In genomic region chr2:165316204-165316603, GRCm38 (mm10) we compare ENCODE assay signal across 12 mouse cellular contexts. TPM values are rescaled to one million over a fixed set of nuclear protein-coding genes. Genes with fewer than 3 reads are reported as not detected.
DNase-seq lines count a peak whose midpoint lies in the region; ATAC-seq and TF ChIP-seq lines count a peak whose summit lies in the region.
"Had no signal": no experiment of that assay in that cellular context is flagged by ENCODE, and none has a peak within 500 bp of the region (broad histone marks: within the 10 kb centered on the region; RNA-seq: fewer than 3 reads in every experiment).

No protein-coding gene starts in this region.

- 57% methylated on average over 10 of the region's 10 CpGs for WGBS in intestine, embryonic 14.5 days
- 63% methylated on average over 10 of the region's 10 CpGs for WGBS in intestine, postnatal 0 days
- 55% methylated on average over 10 of the region's 10 CpGs for WGBS in embryonic facial prominence, embryonic 11.5 days
- WGBS in hindbrain, embryonic 13.5 days = 31% methylated on average over 10 of the region's 10 CpGs
- 26% methylated on average over 10 of the region's 10 CpGs for WGBS in midbrain, embryonic 16.5 days

- no peaks in the 10 kb centered on the region for H3K9me3 ChIP-seq in intestine, embryonic 14.5 days (ENCODE audit: control insufficient read depth, low read length)
- H3K9me3 ChIP-seq in intestine, postnatal 0 days (ENCODE audit: control insufficient read depth) = no peaks in the 10 kb centered on the region
- no peaks in the 10 kb centered on the region for H3K9me3 ChIP-seq in embryonic facial prominence, embryonic 11.5 days (replicated peaks; ENCODE audit: control insufficient read depth, low read length)
- no peaks in the 10 kb centered on the region for H3K9me3 ChIP-seq in hindbrain, embryonic 13.5 days
- H3K9me3 ChIP-seq in midbrain, embryonic 16.5 days (replicated peaks; ENCODE audit: control insufficient read depth, low read length, poor library complexity, severe bottlenecking) = no peaks in the 10 kb centered on the region

- peaks cover 52% of the 10 kb centered on the region for H3K36me3 ChIP-seq in intestine, embryonic 14.5 days (ENCODE audit: control insufficient read depth, insufficient read depth, low read length)
- H3K36me3 ChIP-seq in intestine, postnatal 0 days (ENCODE audit: control insufficient read depth, insufficient read depth) = peaks cover 50% of the 10 kb centered on the region
- peaks cover 11% of the 10 kb centered on the region for H3K36me3 ChIP-seq in embryonic facial prominence, embryonic 11.5 days (replicated peaks; ENCODE audit: control insufficient read depth, insufficient read depth, low read depth, low read length)
- peaks cover 44% of the 10 kb centered on the region for H3K36me3 ChIP-seq in hindbrain, embryonic 13.5 days
- H3K36me3 ChIP-seq in midbrain, embryonic 16.5 days (ENCODE audit: control insufficient read depth, insufficient read depth, low read length) = peaks cover 29% of the 10 kb centered on the region

- no peak for TF ChIP-seq CTCF in intestine, postnatal 0 days (IDR thresholded peaks at IDR 0.05; ENCODE audit: low read depth)

- H3K4me3 ChIP-seq in intestine, embryonic 14.5 days (ENCODE audit: low read depth, low read length) = no peak overlapping the region
- H3K4me3 ChIP-seq in intestine, postnatal 0 days (ENCODE audit: low read depth, low read length) = no peak overlapping the region
- no peak overlapping the region for H3K4me3 ChIP-seq in embryonic facial prominence, embryonic 11.5 days (ENCODE audit: low read depth, low read length)
- H3K4me3 ChIP-seq in hindbrain, embryonic 13.5 days = no peak overlapping the region
- H3K4me3 ChIP-seq in midbrain, embryonic 16.5 days (ENCODE audit: low read depth, low read length) = no peak overlapping the region

- H3K4me2 ChIP-seq in intestine, embryonic 14.5 days (ENCODE audit: low read length) = no peak overlapping the region
- no peak overlapping the region for H3K4me2 ChIP-seq in intestine, postnatal 0 days (replicated peaks; ENCODE audit: low read depth)
- no peak overlapping the region for H3K4me2 ChIP-seq in embryonic facial prominence, embryonic 11.5 days (ENCODE audit: low read depth, low read length)
- H3K4me2 ChIP-seq in hindbrain, embryonic 13.5 days = peak overlapping the region; percentile 36
- peak overlapping the region; percentile 43 for H3K4me2 ChIP-seq in midbrain, embryonic 16.5 days (ENCODE audit: low read length)

- no peak for DNase-seq in intestine, embryonic 14.5 days (ENCODE audit: low spot score)
- no peak for DNase-seq in embryonic facial prominence, embryonic 11.5 days (ENCODE audit: low spot score)
- DNase-seq in thymus, postnatal 14 days = no peak
- no peak for DNase-seq in gastrocnemius, postnatal 25 days
- DNase-seq: B cell, adult 2 months; cerebellum, postnatal 36 days had no signal

- ATAC-seq in intestine, embryonic 14.5 days (replicated peaks; ENCODE audit: low FRiP score, low TSS enrichment, low read depth) = no peak
- no peak for ATAC-seq in intestine, postnatal 0 days
- ATAC-seq in embryonic facial prominence, embryonic 11.5 days (replicated peaks; ENCODE audit: insufficient number of reproducible peaks, low FRiP score, low TSS enrichment, low read depth) = no peak
- no peak for ATAC-seq in hindbrain, embryonic 13.5 days (ENCODE audit: low FRiP score)
- ATAC-seq in midbrain, embryonic 16.5 days = peak; percentile 6; the same call in 1 of the 2 replicates
- ATAC-seq in megakaryocyte, adult 5-6 weeks (ENCODE audit: poor library complexity, severe bottlenecking) = no peak

- H3K27ac ChIP-seq in intestine, embryonic 14.5 days (ENCODE audit: low read depth) = 0 out of 2 replicates have a peak overlapping the region, but pooled peaks have one; percentile 12
- H3K27ac ChIP-seq in intestine, postnatal 0 days (ENCODE audit: low read depth, low read length) = no peak overlapping the region
- H3K27ac ChIP-seq in embryonic facial prominence, embryonic 11.5 days (replicated peaks; ENCODE audit: low read depth, low read length) = 0 out of 2 replicates have a peak overlapping the region, but pooled peaks have one; percentile 16
- H3K27ac ChIP-seq in hindbrain, embryonic 13.5 days = peak overlapping the region; percentile 97
- H3K27ac ChIP-seq in midbrain, embryonic 16.5 days (ENCODE audit: low read length) = peak overlapping the region; percentile 95

- H3K9ac ChIP-seq in intestine, embryonic 14.5 days (ENCODE audit: low read length) = no peak overlapping the region
- H3K9ac ChIP-seq in intestine, postnatal 0 days (ENCODE audit: low read depth, low read length) = no peak overlapping the region
- peak overlapping the region; percentile 6 for H3K9ac ChIP-seq in embryonic facial prominence, embryonic 11.5 days (replicated peaks; ENCODE audit: low read length)
- H3K9ac ChIP-seq in hindbrain, embryonic 13.5 days = peak overlapping the region; percentile 66
- peak overlapping the region; percentile 61 for H3K9ac ChIP-seq in midbrain, embryonic 16.5 days (ENCODE audit: low read depth, low read length)

- H3K27me3 ChIP-seq in intestine, embryonic 14.5 days (replicated peaks; ENCODE audit: control insufficient read depth, insufficient read depth, low read length) = no peaks in the 10 kb centered on the region
- H3K27me3 ChIP-seq in intestine, postnatal 0 days (replicated peaks; ENCODE audit: control insufficient read depth, insufficient read depth, low read length) = no peaks in the 10 kb centered on the region
- no peaks in the 10 kb centered on the region for H3K27me3 ChIP-seq in embryonic facial prominence, embryonic 11.5 days (ENCODE audit: control insufficient read depth, insufficient read depth, low read length)
- H3K27me3 ChIP-seq in hindbrain, embryonic 13.5 days = 0 out of 2 replicates have a peak, but pooled peaks cover 6% of the 10 kb centered on the region
- H3K27me3 ChIP-seq in midbrain, embryonic 16.5 days (ENCODE audit: control insufficient read depth, insufficient read depth, low read depth, low read length) = peaks cover 2% of the 10 kb centered on the region; the same call in 1 of the 2 replicates
- H3K27me3 ChIP-seq: Patski had no signal

- H3K4me1 ChIP-seq in intestine, embryonic 14.5 days (replicated peaks; ENCODE audit: control insufficient read depth, insufficient read depth, low read length) = peaks cover 28% of the 10 kb centered on the region
- H3K4me1 ChIP-seq in intestine, postnatal 0 days (replicated peaks; ENCODE audit: control insufficient read depth, insufficient read depth, low read length) = peaks cover 28% of the 10 kb centered on the region
- H3K4me1 ChIP-seq in embryonic facial prominence, embryonic 11.5 days (ENCODE audit: control insufficient read depth, insufficient read depth, low read length) = peaks cover 17% of the 10 kb centered on the region
- H3K4me1 ChIP-seq in hindbrain, embryonic 13.5 days (replicated peaks) = peaks cover 78% of the 10 kb centered on the region
- peaks cover 38% of the 10 kb centered on the region for H3K4me1 ChIP-seq in midbrain, embryonic 16.5 days (ENCODE audit: control insufficient read depth, insufficient read depth, low read length)

RNA-seq across cellular contexts. Expression of gene Elmo2, which starts 10.1 kb away (rescaled TPM):
- 66.3 and 75.7 TPM in 2 replicates for polyA plus RNA-seq in intestine, embryonic 14.5 days (2014; fragmentation: Nextera tagmentation; extraction: Ambion mirVana)
- polyA plus RNA-seq in intestine, postnatal 0 days (2015; fragmentation: Nextera tagmentation; extraction: Ambion mirVana) = 62.2 and 63.6 TPM in 2 replicates
- polyA plus RNA-seq in embryonic facial prominence, embryonic 11.5 days (2014; fragmentation: Nextera tagmentation; extraction: Ambion mirVana) = 85.9 and 92.9 TPM in 2 replicates
- 90.8 and 91.6 TPM in 2 replicates for polyA plus RNA-seq in hindbrain, embryonic 13.5 days (2015; fragmentation: Nextera tagmentation; extraction: Ambion mirVana)
- polyA plus RNA-seq in midbrain, embryonic 16.5 days (2015; fragmentation: Nextera tagmentation; extraction: Ambion mirVana) = 108 and 112 TPM in 2 replicates
- total RNA-seq in megakaryocyte, adult 5-6 weeks (2015) = 128 and 133 TPM in 2 replicates
- 89.7 and 94.8 TPM in 2 replicates for total RNA-seq in megakaryocyte, adult 5-6 weeks (2017)
- 10 to 100 TPM; 12.7 to 13.4 TPM for total RNA-seq in gastrocnemius, postnatal 25 days (2021)

RNA-seq across cellular contexts. Expression of gene Slc35c2, which starts 28.5 kb away (rescaled TPM):
- polyA plus RNA-seq in intestine, embryonic 14.5 days (2014; fragmentation: Nextera tagmentation; extraction: Ambion mirVana) = 50.5 and 52.4 TPM in 2 replicates
- polyA plus RNA-seq in intestine, postnatal 0 days (2015; fragmentation: Nextera tagmentation; extraction: Ambion mirVana) = 199 and 209 TPM in 2 replicates
- polyA plus RNA-seq in embryonic facial prominence, embryonic 11.5 days (2014; fragmentation: Nextera tagmentation; extraction: Ambion mirVana) = 38.6 and 41.8 TPM in 2 replicates
- polyA plus RNA-seq in hindbrain, embryonic 13.5 days (2015; fragmentation: Nextera tagmentation; extraction: Ambion mirVana) = 61.5 and 68.1 TPM in 2 replicates
- 68.0 and 71.9 TPM in 2 replicates for polyA plus RNA-seq in midbrain, embryonic 16.5 days (2015; fragmentation: Nextera tagmentation; extraction: Ambion mirVana)
- 57.2 and 57.5 TPM in 2 replicates for total RNA-seq in megakaryocyte, adult 5-6 weeks (2015)
- total RNA-seq in megakaryocyte, adult 5-6 weeks (2017) = 52.8 and 71.8 TPM in 2 replicates
- total RNA-seq in gastrocnemius, postnatal 25 days (2021) = 10 to 100 TPM; 16.0 to 17.0 TPM

RNA-seq across cellular contexts. Expression of gene Zfp663, which starts 52.3 kb away (rescaled TPM):
- polyA plus RNA-seq in intestine, embryonic 14.5 days (2014; fragmentation: Nextera tagmentation; extraction: Ambion mirVana) = 0.72 and 1.5 TPM in 2 replicates
- polyA plus RNA-seq in intestine, postnatal 0 days (2015; fragmentation: Nextera tagmentation; extraction: Ambion mirVana) = 0.23 and 0.44 TPM in 2 replicates
- 2.7 and 4.9 TPM in 2 replicates for polyA plus RNA-seq in embryonic facial prominence, embryonic 11.5 days (2014; fragmentation: Nextera tagmentation; extraction: Ambion mirVana)
- polyA plus RNA-seq in hindbrain, embryonic 13.5 days (2015; fragmentation: Nextera tagmentation; extraction: Ambion mirVana) = 8.1 and 9.3 TPM in 2 replicates
- polyA plus RNA-seq in midbrain, embryonic 16.5 days (2015; fragmentation: Nextera tagmentation; extraction: Ambion mirVana) = 7.3 and 9.1 TPM in 2 replicates
- total RNA-seq in megakaryocyte, adult 5-6 weeks (2015) = not detected in 2 replicates
- not detected in 2 replicates for total RNA-seq in megakaryocyte, adult 5-6 weeks (2017)
- not detected for total RNA-seq in gastrocnemius, postnatal 25 days (2021)
- total RNA-seq: heart, postnatal 36 days had no signal
- polyA plus RNA-seq: Patski had no signal

Comparison
In these comparisons a context has a peak if more than half of its experiments do, and no peak if none do; other contexts are left out.
1. H3K4me2 ChIP-seq: peak in hindbrain, embryonic 13.5 days (single experiment) and midbrain, embryonic 16.5 days (single experiment); none in intestine, embryonic 14.5 days (single experiment), intestine, postnatal 0 days (single experiment) and embryonic facial prominence, embryonic 11.5 days (single experiment).
2. H3K9ac ChIP-seq: peak in embryonic facial prominence, embryonic 11.5 days (single experiment), hindbrain, embryonic 13.5 days (single experiment) and midbrain, embryonic 16.5 days (single experiment); none in intestine, embryonic 14.5 days (single experiment) and intestine, postnatal 0 days (single experiment).